Mouse (Mus musculus) cerebellum, adult (tissue): ENCODE results near the gene Nxpe3.
"Not testable (repeated sequence)": the region's sequence is repeated elsewhere in the genome, so short reads cannot be mapped to it uniquely, and the experiment has no call there.

ENCODE experiments used
- ATAC-seq: cut with Nextera tagmentation; 2 replicates; pipeline ENCODE4 v1.9.2; 2017; ENCODE audit warnings: mild to moderate bottlenecking, moderate library complexity, mixed read lengths; ENCODE audit not compliant: insufficient number of reproducible peaks, low FRiP score, low TSS enrichment

The Nxpe3 gene

DNA sequence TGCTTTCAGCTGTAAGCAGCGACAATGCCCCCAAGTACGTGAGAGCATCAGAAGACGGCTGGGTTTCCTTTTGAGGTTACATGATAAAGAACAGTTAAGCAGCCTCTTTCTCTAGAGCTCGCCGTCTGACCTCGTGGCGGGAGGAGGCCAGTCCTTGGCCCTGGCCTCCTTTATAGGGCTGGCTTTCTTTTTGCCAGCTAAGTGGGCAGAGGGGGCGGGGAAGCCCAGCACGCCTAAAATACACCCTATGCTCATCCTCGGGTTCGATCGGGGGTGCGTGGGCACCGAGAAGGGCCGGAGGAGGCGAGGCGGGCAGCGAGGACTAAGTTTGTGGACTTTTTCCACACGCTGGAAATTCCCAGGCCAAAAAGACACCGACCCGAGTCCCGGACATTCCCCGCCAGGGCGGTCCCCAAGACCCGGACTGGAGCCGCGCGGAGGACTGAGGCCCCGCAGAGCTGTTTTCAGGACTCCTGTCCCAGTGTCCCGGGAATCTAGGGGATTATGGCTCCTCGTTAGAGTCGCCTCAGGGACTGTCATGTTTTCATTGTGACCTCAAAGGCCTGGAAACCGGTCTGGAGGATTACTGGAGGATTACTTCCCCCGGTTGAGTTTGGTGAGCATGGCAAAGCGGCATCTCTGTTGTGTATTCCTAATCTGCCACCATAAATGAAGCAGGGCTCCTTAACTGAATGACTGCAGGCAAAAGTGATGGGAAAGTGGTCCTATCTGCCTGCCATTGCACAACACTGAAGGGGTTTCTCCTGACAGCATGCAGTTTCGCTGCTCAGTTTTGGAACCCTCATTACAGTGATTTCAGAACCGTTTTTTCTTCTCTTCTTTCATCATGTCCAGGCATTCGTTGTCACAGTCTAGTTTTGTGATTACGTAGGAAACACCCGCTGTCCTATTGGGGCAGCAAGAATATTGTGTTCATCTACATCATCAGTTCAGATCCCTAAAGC is 56.3 kb downstream of the Nxpe3 start, which contains the start of gene Nfkbiz:
Gene Nfkbiz (minus strand): TSS at position 390 of the 965 bp plus-strand sequence.
- peak; percentile 92 for ATAC-seq

DNA sequence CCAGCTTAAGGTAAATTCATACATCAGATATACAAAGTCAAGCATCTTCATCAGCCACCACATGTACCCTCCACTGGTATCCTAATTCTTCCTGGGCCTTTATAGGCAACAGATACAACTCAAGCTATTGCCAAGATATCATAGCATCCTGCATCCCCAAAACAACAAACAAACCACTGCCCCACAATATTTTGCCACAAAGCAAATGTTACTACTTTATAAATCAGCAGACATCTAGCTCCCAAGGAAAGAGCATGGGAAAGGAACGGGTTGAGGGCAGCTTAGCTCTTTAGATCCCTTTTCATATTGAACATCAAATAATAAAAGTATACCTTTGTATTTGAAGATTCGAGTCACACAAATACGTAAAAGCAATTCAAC is 57.0 kb downstream of the Nxpe3 start:
- no peak for ATAC-seq

DNA sequence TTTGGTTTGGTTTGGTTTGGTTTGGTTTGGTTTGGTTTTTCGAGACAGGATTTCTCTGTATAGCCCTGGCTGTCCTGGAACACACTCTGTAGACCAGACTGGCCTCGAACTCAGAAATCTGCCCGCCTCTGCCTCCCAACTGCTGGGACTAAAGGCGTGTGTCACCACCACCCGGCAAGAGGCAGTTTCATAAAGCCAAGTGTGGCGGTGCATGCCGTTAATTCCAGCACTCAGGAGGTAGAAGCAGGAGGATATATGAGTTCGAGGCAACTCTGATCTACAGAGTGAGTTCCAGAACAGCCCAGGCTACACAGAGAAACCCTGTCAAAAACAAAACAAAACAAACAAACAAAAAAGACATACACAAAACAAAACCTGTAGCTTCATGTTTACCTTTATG is 57.4 kb downstream of the Nxpe3 start:
- ATAC-seq: not testable (repeated sequence)

DNA sequence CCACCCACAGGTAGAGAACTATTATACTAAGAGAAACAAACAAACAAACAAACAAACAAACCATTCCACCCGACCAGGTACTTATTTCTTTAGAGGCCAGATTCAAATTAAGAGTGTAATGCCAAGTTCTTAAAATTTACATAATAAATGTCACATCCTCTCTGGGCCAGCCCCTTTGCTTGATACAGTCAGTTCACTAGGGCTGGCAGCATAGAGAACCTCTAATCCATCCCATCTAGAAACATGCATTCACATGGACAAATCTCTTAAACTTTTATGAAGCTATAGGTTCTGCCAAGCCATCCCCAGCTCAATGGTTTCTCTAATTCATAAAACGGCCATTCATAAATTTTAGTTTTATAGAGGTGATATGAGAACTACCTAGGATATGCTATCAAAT is 57.9 kb downstream of the Nxpe3 start:
- ATAC-seq: no peak

DNA sequence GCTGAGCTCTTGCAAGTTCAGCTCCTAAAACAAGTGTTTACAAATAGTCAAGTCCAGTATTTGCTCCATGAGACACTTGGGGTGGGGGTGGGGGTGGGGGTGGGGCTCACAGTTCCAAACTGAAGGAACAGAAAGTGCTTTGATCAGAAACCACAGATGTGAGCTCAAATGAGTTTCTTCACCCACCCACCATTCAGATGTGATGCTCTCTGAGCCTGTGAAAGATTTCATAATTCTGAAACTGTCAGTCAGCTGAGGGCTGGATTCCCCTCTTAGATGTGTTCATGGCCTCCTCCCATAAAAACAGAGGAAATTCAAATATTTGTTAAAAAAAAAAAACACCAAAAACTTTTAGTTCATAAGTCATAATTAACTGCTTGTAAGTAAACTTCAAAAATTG is 59.3 kb downstream of the Nxpe3 start:
- no peak for ATAC-seq

GRCm38 (mm10) chr16:55832617-55833016 is 62.5 kb downstream of the Nxpe3 start:
- no peak for ATAC-seq

DNA sequence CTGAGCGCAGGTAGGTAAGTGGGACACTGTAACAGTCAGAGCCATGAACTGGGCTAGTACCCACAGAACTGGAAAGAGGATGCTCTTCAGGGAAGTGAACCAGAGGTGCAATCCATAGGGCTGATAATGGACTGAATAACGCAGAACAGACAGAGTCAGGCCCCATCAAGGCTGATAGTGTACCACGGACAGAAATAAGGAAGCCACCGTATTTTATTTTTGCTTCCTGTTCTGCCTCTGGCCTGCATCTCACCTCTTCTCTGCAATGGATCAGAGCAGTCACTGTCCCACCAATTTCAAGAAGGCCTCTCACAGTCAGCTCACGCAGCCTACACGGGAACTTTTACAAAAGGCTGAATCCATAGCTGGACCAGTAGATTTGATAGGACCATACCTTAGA is 63.0 kb downstream of the Nxpe3 start:
- no peak for ATAC-seq

- no peak for ATAC-seq
These were observed 63.6 kb downstream of the Nxpe3 start for GRCm38 (mm10) chr16:55831451-55831850.

GRCm38 (mm10) chr16:55823398-55824155 is 71.5 kb downstream of the Nxpe3 start:
- ATAC-seq: no peak

DNA sequence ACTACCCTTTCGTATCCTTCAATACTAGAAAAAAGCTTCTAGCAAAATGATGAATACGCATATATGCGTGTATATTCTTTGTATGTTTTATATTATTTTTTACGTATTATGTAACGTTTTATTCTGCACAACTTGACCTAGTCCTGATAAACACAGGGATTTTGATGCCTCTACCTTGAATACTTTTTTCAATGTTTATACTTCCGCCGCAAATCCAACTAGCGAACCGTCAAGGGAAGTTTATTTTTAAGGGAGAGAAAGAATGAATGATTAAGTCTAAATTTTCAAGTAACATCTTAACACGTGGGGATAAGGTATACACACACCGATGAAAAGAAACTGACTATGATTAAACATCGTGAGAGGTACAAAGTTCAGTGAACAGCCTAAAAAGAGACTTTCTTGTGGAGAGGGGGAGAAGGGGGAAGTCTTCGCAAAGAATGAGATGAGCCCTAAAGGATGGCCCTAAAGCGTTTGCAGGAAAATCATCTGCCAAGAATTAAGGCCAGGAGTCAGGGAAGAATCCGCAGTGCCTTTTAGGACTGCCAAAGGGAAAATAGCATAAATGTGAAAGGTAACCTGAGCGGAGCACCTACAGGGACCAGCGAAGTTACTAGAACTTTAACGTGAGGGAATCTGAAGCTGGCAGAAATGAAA is 72.2 kb downstream of the Nxpe3 start:
- no peak for ATAC-seq

- ATAC-seq: peak; percentile 95
These were observed 72.9 kb downstream of the Nxpe3 start for GRCm38 (mm10) chr16:55821997-55822740.

GRCm38 (mm10) chr16:55821571-55821981 is 73.5 kb downstream of the Nxpe3 start:
- ATAC-seq: peak; percentile 20

- no peak for ATAC-seq
These were observed 74.0 kb downstream of the Nxpe3 start for GRCm38 (mm10) chr16:55820916-55821570.

GRCm38 (mm10) chr16:55820161-55820915 is 74.7 kb downstream of the Nxpe3 start:
- no peak for ATAC-seq

DNA sequence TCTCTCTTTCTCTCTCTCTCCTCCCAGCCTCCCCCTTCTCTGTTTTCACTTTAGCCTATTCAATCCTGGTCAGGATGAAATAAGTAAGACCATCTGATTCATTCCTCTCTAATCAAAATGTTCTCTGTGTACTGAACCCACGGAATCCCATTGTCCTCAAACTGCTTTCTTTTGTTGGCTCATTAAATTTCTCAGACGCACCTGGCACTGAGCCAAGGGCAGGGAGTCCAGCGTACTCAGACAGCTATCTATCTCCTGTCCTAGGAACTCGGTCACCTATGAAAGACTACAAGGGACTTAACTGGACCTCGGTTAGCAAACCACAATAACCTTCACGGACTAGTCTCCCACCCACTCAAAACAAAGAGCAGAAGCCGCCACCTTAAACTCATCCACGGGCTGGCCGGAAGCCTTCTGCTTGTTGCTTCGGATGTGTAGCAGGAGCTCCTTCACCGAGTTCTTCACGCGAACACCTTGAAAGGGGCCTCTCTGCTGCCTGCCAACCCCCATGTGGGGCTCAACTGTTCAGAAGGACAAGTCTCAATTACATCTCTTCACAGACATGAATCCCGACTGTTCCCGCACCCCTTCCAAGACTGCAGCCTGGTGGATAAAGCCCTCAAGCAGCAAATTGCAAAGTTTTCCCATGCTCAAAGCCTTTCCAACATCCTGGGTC is 75.8 kb downstream of the Nxpe3 start:
- no peak for ATAC-seq

- ATAC-seq: no peak
These were observed 77.2 kb downstream of the Nxpe3 start for GRCm38 (mm10) chr16:55817717-55818515.

GRCm38 (mm10) chr16:55816202-55816941 is 78.7 kb downstream of the Nxpe3 start:
- ATAC-seq: no peak
